Mouse (Mus musculus) left cerebral cortex, adult 18-20 months (tissue): ENCODE measurements around the gene Ntn1. TPM values are rescaled to one million over a fixed set of nuclear protein-coding genes. Genes with fewer than 3 reads are reported as not detected.

Source experiments
- DNase-seq, 2 experiments: peaks; one replicate each; pipeline ENCODE4 v3.0.0; 2021 to 2022; ENCODE audit warnings: low spot score in 2 of 2, mixed read lengths in 1 of 2
- total RNA-seq, 2 experiments: library from RNA; stranded (reverse); gene quantifications; 2 replicates each; pipeline ENCODE4 v1.2.3; 2021

Gene Ntn1
- total RNA-seq, 2 experiments from 2014 or later, result 6.2 to 7.6 TPM

- DNase-seq, result no peak
Observed at GRCm38 (mm10) chr11:68274331-68274811, 126.3 kb downstream of the Ntn1 start.

GRCm38 (mm10) chr11:68273855-68274254 is 126.8 kb downstream of the Ntn1 start:
- no peak for DNase-seq

GRCm38 (mm10) chr11:68270730-68271467 is 129.7 kb downstream of the Ntn1 start:
- DNase-seq, result no peak

- no peak for DNase-seq
Observed at GRCm38 (mm10) chr11:68264276-68264675, 136.3 kb downstream of the Ntn1 start.

GRCm38 (mm10) chr11:68263100-68263499 is 137.5 kb downstream of the Ntn1 start:
- no peak for DNase-seq

GRCm38 (mm10) chr11:68261162-68261892 is 139.3 kb downstream of the Ntn1 start:
- no peak for DNase-seq

GRCm38 (mm10) chr11:68260399-68260798 is 140.2 kb downstream of the Ntn1 start:
- DNase-seq, result no peak

GRCm38 (mm10) chr11:68258498-68258897 is 142.1 kb downstream of the Ntn1 start:
- DNase-seq, result no peak

GRCm38 (mm10) chr11:68253531-68253930 is 147.1 kb downstream of the Ntn1 start:
- DNase-seq, result no peak

- no peak for DNase-seq
Observed at GRCm38 (mm10) chr11:68250106-68250505, 150.5 kb downstream of the Ntn1 start.

- DNase-seq, result no peak
Observed at GRCm38 (mm10) chr11:68247897-68248296, 152.7 kb downstream of the Ntn1 start.

- no peak for DNase-seq
Observed at GRCm38 (mm10) chr11:68244992-68245261, 155.7 kb downstream of the Ntn1 start.

- DNase-seq, result no peak
Observed at GRCm38 (mm10) chr11:68244254-68244991, 156.2 kb downstream of the Ntn1 start.

- no peak for DNase-seq
Observed at GRCm38 (mm10) chr11:68239756-68240155, 160.9 kb downstream of the Ntn1 start.

- DNase-seq, result no peak
Observed at GRCm38 (mm10) chr11:68233469-68233965, 167.1 kb downstream of the Ntn1 start.

- DNase-seq, result no peak
Observed at GRCm38 (mm10) chr11:68231558-68231957, 169.1 kb downstream of the Ntn1 start.

GRCm38 (mm10) chr11:68228941-68229665 is 171.5 kb downstream of the Ntn1 start:
- DNase-seq, result no peak

GRCm38 (mm10) chr11:68227837-68228236 is 172.8 kb downstream of the Ntn1 start:
- no peak for DNase-seq

GRCm38 (mm10) chr11:68226654-68227057 is 174.0 kb downstream of the Ntn1 start:
- DNase-seq, result no peak

- DNase-seq, result no peak
Observed at GRCm38 (mm10) chr11:68223143-68223542, 177.5 kb downstream of the Ntn1 start.

- no peak for DNase-seq
Observed at GRCm38 (mm10) chr11:68222209-68222608, 178.4 kb downstream of the Ntn1 start.
